Mouse (Mus musculus) ES-E14 (cell line): ENCODE data around the gene Chid1. TPM values are rescaled to one million over a fixed set of nuclear protein-coding genes. Genes with fewer than 3 reads are reported as not detected.

ENCODE experiments used
- DNase-seq: peaks from one replicate; pipeline ENCODE4 v3.0.0-alpha.2; 2013; ENCODE audit warnings: low read depth, low spot score
- H3K27ac ChIP-seq: 2 replicates; pipeline ENCODE4 v1.5.1; 2012; ENCODE audit warnings: low read depth, mild to moderate bottlenecking, low read length, moderate library complexity, mixed read lengths; ENCODE audit not compliant: poor library complexity, insufficient read depth, severe bottlenecking
- H3K36me3 ChIP-seq: 2 replicates; pipeline ENCODE4 v1.6.1; 2012; ENCODE audit warnings: mild to moderate bottlenecking, low read length, moderate library complexity, mixed read lengths; ENCODE audit not compliant: control insufficient read depth, poor library complexity, insufficient read depth, severe bottlenecking
- H3K4me1 ChIP-seq, 2 experiments: fragments of 150-350 bp in 1 of 2; sonication (generic) in 1 of 2; 2 replicates each; pipeline ENCODE4 v1.6.1; 2012; ENCODE audit warnings: low read length in 2 of 2, mild to moderate bottlenecking in 1 of 2, mixed read lengths in 1 of 2; ENCODE audit not compliant: control insufficient read depth in 2 of 2, insufficient read depth in 2 of 2, poor library complexity in 1 of 2
- H3K4me3 ChIP-seq, 2 experiments: fragments of 150-350 bp in 1 of 2; sonication (generic) in 1 of 2; 2 replicates each; pipeline ENCODE4 v1.5.1; 2012; ENCODE audit warnings: low read length in 2 of 2, low read depth in 1 of 2, mild to moderate bottlenecking in 1 of 2, mixed read lengths in 1 of 2; ENCODE audit not compliant: insufficient read depth in 1 of 2, poor library complexity in 1 of 2, severe bottlenecking in 1 of 2
- H3K9ac ChIP-seq: 2 replicates; pipeline ENCODE4 v1.6.1; 2012; ENCODE audit warnings: low read depth, mild to moderate bottlenecking, low read length, mixed read lengths; ENCODE audit not compliant: poor library complexity, insufficient read depth, severe bottlenecking
- H3K9me3 ChIP-seq: fragments of 150-350 bp; sonication (generic); 2 replicates; pipeline ENCODE4 v1.6.1; 2012; ENCODE audit warnings: low read depth, mild to moderate bottlenecking, low read length; ENCODE audit not compliant: control insufficient read depth, insufficient read depth
- CHD2 ChIP-seq: IDR thresholded peaks from 2 replicates; pipeline ENCODE4 v1.6.1; 2014; ENCODE audit warnings: mild to moderate bottlenecking, low read depth, low read length, inconsistent platforms
- HCFC1 ChIP-seq: IDR thresholded peaks from 2 replicates; pipeline ENCODE4 v1.6.1; 2012; ENCODE audit warnings: low read length, inconsistent platforms, borderline replicate concordance; ENCODE audit not compliant: insufficient read depth
- MAFK ChIP-seq: IDR thresholded peaks from 2 replicates; pipeline ENCODE4 v1.6.1; 2014; ENCODE audit warnings: mild to moderate bottlenecking, low read depth, low read length, inconsistent platforms; ENCODE audit not compliant: insufficient read depth
- ZC3H11A ChIP-seq: IDR thresholded peaks from 2 replicates; pipeline ENCODE4 v1.6.1; 2012; ENCODE audit warnings: low read depth, mild to moderate bottlenecking, inconsistent platforms, low read length, borderline replicate concordance
- ZNF384 ChIP-seq: IDR thresholded peaks from 2 replicates; pipeline ENCODE4 v1.6.1; 2012; ENCODE audit warnings: low read depth, low read length, inconsistent platforms
- in situ Hi-C, 2 experiments: fragments of 600-800 bp; cut with MboI; formaldehyde crosslinking; loops; one replicate each; pipeline ENCODE4 v1.15.1; 2025; ENCODE audit warnings: low sequenced_read_pairs in 2 of 2, inconsistent platforms in 1 of 2; ENCODE audit not compliant: unreplicated experiment in 2 of 2
- total RNA-seq: library from RNA; depleted of rRNA; stranded (reverse); fragments of 300-350 nt; gene quantifications from 2 replicates; pipeline ENCODE4 v1.2.3, GENCODE M21; 2012

Gene Chid1
- total RNA-seq, 1 experiment = 30.1 TPM

DNA sequence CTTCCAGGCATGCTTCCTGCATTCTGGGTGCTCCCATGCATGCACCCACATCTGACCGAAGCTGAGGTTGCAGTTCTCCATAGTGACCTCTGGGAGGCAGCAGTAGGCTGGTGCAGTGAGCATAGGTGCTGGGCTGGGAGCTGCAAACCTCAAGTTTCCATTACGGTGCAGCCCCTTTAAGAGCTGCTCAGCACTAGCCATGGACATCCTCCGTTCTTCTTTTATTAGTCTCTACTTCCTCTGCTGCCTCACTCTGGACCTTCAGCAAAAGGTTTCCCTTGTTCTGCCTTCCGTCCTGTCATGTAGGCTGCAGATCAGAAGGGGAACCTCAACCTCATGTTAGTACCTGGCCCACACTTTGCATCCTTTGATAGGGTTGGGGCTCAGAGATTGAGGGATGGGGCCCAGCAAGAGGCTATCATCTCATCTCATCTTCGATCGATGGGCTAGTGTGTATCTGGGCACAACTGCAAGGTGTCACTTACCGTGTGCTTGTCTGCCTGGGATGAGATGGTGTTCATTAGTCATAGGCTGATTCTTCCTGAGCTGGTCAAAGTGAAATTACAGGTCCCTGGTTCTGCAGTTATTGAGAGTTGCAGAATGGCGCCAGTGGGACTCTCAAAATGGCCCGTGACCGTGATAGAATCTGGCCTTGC, 58.7 kb downstream of the Chid1 start:
- H3K27ac ChIP-seq = no peak overlapping the region
- no peak for DNase-seq
- H3K9ac ChIP-seq = no peak overlapping the region

GRCm38 (mm10) chr7:141478270-141478748, 61.3 kb downstream of the Chid1 start:
- H3K27ac ChIP-seq = no peak overlapping the region
- no peak overlapping the region for H3K9ac ChIP-seq
- TF ChIP-seq ZC3H11A = no peak
- no peak for TF ChIP-seq MAFK
- TF ChIP-seq ZNF384 = no peak
- TF ChIP-seq CHD2 = no peak
- no peak for TF ChIP-seq HCFC1
- no peaks in the 10 kb centered on the region for H3K36me3 ChIP-seq
- no peak for DNase-seq
- no peaks in the 10 kb centered on the region for H3K9me3 ChIP-seq
- peaks cover 4 to 15% of the 10 kb centered on the region in 2 experiments; a peak in 2 of 4 replicates for H3K4me1 ChIP-seq
- H3K4me3 ChIP-seq = no peak overlapping the region
- in situ Hi-C loops = no loop called here

More for the DNA sequence above, 58.7 kb downstream of the Chid1 start:
- Histone ChIP-seq H3K9me3 (no peaks in the 10 kb centered on the region), H3K4me3 (no peak overlapping the region), H3K36me3 (no peaks in the 10 kb centered on the region; the same call in 1 of the 2 replicates), H3K4me1 (peaks cover 4 to 15% of the 10 kb centered on the region in 2 experiments; a peak in 2 of 4 replicates)
- in situ Hi-C loops = no loop called here
- peak; percentile 34; the same call in 1 of the 2 replicates for TF ChIP-seq MAFK
- TF ChIP-seq ZC3H11A = peak; percentile 77; the same call in 1 of the 2 replicates
- TF ChIP-seq HCFC1 = no peak
- no peak for TF ChIP-seq CHD2

DNA sequence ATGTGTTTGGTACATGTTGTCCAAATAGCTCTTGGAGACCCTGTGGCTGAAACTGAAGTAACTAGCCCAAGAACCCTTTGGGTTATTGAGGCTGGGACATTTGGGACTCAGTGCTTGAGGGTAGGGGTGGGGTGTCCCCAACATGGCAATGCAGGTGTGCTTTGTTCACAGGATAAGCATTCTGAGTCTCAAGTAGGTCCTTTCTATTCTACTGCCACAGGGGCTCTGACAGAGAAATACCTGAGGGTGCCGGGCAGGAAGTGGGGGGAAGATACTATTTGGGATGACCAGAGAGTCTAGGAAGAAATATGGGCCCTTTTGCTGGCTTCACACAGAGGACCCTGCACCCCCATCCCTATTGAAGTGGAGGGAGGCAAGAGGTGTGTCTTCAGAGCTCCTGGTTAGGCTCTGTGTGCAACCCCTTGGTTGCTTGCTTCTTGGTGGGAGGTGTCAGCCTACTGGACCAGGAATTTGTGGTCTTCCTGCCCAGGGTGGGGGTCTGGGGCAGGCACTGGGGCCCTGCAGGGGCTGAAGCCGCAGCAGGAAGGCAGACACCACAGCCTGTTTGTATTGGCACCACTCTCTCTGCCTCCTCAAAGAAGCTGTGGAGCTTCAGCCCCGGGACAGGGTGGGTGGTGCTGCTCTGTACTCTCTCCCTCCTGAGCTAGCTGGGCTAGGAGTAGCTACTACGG, 61.9 kb downstream of the Chid1 start:
- Histone ChIP-seq H3K9ac (no peak overlapping the region), H3K4me3 (no peak overlapping the region), H3K9me3 (no peaks in the 10 kb centered on the region), H3K4me1 (peaks cover 3 to 16% of the 10 kb centered on the region in 2 experiments; a peak in 2 of 4 replicates), H3K27ac (no peak overlapping the region), H3K36me3 (peaks cover 2% of the 10 kb centered on the region)
- DNase-seq = no peak
- in situ Hi-C loops = no loop called here
- no peak for TF ChIP-seq HCFC1
- no peak for TF ChIP-seq ZC3H11A
- TF ChIP-seq CHD2 = no peak
- TF ChIP-seq ZNF384 = no peak
- TF ChIP-seq MAFK = no peak

GRCm38 (mm10) chr7:141476981-141477370, 62.7 kb downstream of the Chid1 start:
- H3K27ac ChIP-seq = no peak overlapping the region
- TF ChIP-seq ZC3H11A = no peak
- TF ChIP-seq CHD2 = no peak
- no peak for TF ChIP-seq HCFC1
- H3K9ac ChIP-seq = no peak overlapping the region
- in situ Hi-C loops = no loop called here
- H3K9me3 ChIP-seq = no peaks in the 10 kb centered on the region
- peaks cover 3 to 15% of the 10 kb centered on the region in 2 experiments; a peak in 2 of 4 replicates for H3K4me1 ChIP-seq
- no peak for DNase-seq
- H3K4me3 ChIP-seq = peak overlapping the region in 1 of 2 experiments; percentile 6; a peak in 1 of 4 replicates
- peaks cover 7% of the 10 kb centered on the region for H3K36me3 ChIP-seq
